Mouse (Mus musculus) splenic B cell, adult 2 months (primary cell): Measurements from ENCODE around the gene Gan.

ENCODE experiments used
- DNase-seq: peaks from one replicate; pipeline ENCODE4 v3.0.0-alpha.2; 2011; ENCODE audit warnings: low read depth, low spot score
- H3K27me3 ChIP-seq: 2 replicates; pipeline ENCODE4 v1.6.1; 2012; ENCODE audit warnings: mild to moderate bottlenecking, low read length, moderate library complexity, mixed read lengths; ENCODE audit not compliant: control insufficient read depth, poor library complexity, insufficient read depth, severe bottlenecking
- H3K36me3 ChIP-seq: 2 replicates; pipeline ENCODE4 v1.6.1; 2012; ENCODE audit warnings: mild to moderate bottlenecking, low read length, moderate library complexity, mixed read lengths; ENCODE audit not compliant: control insufficient read depth, poor library complexity, insufficient read depth, severe bottlenecking

Gene Gan

GRCm38 (mm10) chr8:117158135-117158761 is at the start of gene Gan:
Gene Gan (plus strand): TSS chr8:117158135.
- no peaks in the 10 kb centered on the region for H3K36me3 ChIP-seq
- DNase-seq, result peak; percentile 53

DNA sequence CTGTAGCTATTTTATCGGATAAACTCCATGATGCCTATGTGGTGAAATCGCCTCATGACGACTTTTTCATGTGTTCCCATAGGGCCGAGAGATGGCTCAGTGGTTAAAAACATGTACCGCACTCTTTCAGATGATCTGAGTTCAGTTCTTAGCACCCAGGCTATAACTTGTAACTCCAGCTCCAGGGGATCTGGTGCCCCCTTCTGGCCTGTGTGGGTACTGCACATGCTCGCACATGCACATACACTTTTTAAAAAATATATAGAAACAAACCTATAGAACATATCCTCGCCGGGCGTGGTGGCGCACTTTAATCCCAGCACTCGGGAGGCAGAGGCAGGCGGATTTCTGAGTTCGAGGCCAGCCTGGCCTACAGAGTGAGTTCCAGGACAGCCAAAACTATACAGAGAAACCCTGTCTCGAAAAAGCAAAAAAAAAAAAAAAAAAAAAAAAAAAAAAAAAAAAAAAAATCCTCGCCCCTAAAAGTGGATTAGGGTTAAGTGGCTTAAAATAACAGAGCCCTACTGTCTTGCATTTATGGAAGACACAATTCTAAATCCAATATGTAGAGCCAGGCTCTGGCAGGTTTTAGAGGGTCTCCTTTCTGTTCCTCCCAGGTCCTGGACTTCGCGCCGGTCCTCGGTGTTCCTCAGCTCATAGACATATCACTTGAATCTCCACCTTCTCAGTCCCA is 48.8 kb upstream of the Gan start:
- Histone ChIP-seq H3K36me3 (no peaks in the 10 kb centered on the region), H3K27me3 (no peaks in the 10 kb centered on the region)
- DNase-seq, result peak; percentile 52

More at GRCm38 (mm10) chr8:117158135-117158761, at the start of gene Gan:
- H3K27me3 ChIP-seq, result no peaks in the 10 kb centered on the region

- no peaks in the 10 kb centered on the region for H3K27me3 ChIP-seq
- no peaks in the 10 kb centered on the region for H3K36me3 ChIP-seq
- peak; percentile 68 for DNase-seq
Measured at GRCm38 (mm10) chr8:117109801-117110390, 48.0 kb upstream of the Gan start.

GRCm38 (mm10) chr8:117111641-117112040 is 46.3 kb upstream of the Gan start:
- Histone ChIP-seq H3K27me3 (no peaks in the 10 kb centered on the region), H3K36me3 (no peaks in the 10 kb centered on the region)
- DNase-seq, result no peak

DNA sequence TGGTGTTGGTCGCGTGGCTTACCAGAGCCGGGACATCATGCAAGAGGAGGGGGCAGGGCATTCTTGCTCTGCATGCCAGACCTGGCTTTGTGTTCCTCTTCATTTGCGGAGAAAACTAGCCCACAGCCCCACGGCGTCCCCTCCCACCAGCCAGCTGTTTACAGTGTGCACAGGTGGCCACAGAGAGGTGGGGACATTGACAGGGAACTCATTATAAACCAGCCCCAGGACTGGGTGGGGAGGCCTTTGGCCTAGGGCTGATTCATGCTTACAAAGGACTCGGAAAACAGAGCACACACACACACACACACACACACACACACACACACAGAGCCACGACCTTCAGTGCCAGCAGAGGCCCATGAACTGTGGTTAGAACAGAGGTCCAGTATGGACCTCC is 45.7 kb upstream of the Gan start:
- DNase-seq, result no peak
- Histone ChIP-seq H3K36me3 (no peaks in the 10 kb centered on the region), H3K27me3 (no peaks in the 10 kb centered on the region)

- no peak for DNase-seq
- no peaks in the 10 kb centered on the region for H3K27me3 ChIP-seq
Measured at GRCm38 (mm10) chr8:117115094-117115493, 42.8 kb upstream of the Gan start.

DNA sequence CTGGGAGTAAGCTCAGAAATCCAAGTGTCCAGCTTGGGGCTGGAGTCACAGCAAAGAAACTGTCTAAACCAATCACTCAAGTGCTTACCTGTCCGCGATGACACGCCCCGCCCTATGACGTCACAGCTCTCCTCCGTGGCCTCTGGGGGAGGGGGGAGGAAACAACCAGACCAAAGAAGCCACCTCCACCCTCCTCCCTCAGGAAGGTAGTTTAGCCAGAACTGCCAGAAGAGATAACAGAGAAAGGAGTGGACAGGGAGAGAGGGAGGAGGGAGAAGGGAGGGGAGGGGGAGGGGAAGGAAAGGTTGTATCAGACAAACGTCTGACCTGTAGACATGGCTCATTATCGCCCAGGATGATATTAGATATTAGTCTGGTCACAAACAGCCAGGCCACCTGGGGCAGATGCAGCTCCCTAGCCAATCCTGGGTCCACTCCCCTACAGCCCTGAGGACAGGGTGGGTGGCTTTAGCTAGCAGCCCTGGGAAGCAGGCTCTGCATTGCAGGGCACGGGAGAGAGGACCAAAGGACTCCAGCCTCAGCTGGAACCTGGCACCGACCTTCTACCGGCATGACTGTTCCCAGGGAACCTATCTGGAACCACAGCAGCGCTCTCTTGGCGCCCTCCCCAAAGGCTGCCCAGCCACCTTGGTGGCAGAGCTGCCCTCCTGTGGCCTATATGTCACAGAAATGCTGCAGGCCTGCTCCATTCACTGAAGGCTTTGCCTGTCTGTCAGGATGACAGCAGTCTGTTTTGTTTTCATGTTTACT is 42.1 kb upstream of the Gan start:
- Histone ChIP-seq H3K27me3 (no peaks in the 10 kb centered on the region), H3K36me3 (no peaks in the 10 kb centered on the region)
- DNase-seq, result peak; percentile 57

More at GRCm38 (mm10) chr8:117115094-117115493, 42.8 kb upstream of the Gan start:
- H3K36me3 ChIP-seq, result no peaks in the 10 kb centered on the region

- no peaks in the 10 kb centered on the region for H3K27me3 ChIP-seq
- H3K36me3 ChIP-seq, result no peaks in the 10 kb centered on the region
- DNase-seq, result no peak
Measured at GRCm38 (mm10) chr8:117116534-117116933, 41.4 kb upstream of the Gan start.

DNA sequence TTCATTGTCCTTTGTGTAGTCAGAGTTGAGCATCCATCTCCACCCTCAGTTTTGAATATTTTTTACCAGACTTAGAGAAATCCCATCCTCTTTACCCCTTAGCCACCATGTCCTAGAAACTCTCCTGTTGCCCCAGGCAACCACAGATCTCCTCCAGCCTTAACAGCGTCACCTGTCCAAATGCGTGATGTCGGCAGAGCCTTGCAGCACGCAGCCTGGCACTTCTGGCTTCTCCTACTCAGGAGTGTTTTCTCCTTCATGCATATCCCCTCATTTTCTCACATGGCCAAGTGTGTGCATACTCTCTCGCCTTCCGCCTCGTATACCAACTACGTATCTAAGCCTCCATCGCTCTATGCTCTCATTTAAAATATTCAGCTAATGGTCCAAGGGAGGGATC is 39.5 kb upstream of the Gan start:
- Histone ChIP-seq H3K27me3 (no peaks in the 10 kb centered on the region), H3K36me3 (no peaks in the 10 kb centered on the region)
- no peak for DNase-seq

DNA sequence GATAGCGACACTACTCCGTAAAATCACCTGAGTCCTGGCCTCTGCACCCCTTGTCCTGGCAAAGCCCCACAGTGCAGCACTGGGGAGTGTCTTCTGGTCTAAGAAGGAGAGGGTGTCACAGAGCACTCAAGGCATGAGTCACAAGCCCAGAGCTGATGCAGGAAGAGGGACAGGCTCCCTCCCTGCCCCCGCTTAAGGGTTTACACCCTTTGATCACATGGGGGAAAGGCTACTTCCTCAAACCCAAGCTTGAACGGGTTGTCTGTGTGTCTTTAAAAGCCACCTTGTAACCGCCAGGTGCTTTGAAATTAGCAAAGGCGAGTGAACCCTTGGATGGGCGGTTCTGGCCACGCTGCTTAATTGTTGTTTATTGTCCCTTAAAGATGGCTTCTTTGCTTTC is 36.7 kb upstream of the Gan start:
- Histone ChIP-seq H3K27me3 (no peaks in the 10 kb centered on the region), H3K36me3 (no peaks in the 10 kb centered on the region)
- peak; percentile 83 for DNase-seq

GRCm38 (mm10) chr8:117123850-117124633 is 33.9 kb upstream of the Gan start:
- H3K27me3 ChIP-seq, result no peaks in the 10 kb centered on the region
- no peak for DNase-seq
- no peaks in the 10 kb centered on the region for H3K36me3 ChIP-seq

DNA sequence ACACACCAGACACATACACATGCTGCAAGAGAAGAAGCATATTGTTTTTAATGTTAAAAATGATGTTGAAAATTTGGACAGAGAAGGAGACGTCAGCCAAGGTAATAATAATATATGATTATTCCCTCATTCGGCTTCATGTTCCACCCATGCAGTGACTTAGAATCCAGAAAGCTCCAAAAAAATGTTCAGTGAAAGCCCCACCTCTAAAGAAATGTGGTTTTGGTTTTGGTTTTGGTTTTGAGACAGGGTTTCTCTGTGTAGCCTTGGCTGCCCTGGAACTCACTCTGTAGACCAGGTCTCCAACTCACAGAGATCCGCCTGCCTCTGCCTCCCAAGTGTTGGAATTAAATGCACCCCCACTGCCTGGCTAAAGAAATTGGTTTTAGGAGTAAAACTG is 32.1 kb upstream of the Gan start:
- no peaks in the 10 kb centered on the region for H3K36me3 ChIP-seq
- H3K27me3 ChIP-seq, result no peaks in the 10 kb centered on the region
- DNase-seq, result no peak

DNA sequence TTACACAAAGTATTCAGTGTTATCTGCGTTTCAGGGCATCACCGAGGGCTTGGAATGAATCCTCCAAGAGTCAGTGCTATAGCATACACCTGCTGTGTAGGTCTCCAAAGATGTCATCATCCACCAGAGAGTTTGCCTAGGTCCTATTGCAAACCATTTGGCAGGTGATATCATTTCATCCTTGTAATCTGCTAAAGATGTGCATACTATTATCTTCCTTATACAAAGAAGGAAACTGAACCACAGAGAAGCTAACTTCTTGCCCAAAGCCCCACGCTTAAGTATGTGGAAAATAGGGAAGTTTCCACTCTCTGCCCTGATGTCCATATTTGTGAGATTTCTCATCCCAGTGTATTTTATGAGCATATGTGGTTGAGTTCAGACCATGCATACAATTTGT is 31.5 kb upstream of the Gan start:
- no peaks in the 10 kb centered on the region for H3K27me3 ChIP-seq
- no peaks in the 10 kb centered on the region for H3K36me3 ChIP-seq
- DNase-seq, result no peak

DNA sequence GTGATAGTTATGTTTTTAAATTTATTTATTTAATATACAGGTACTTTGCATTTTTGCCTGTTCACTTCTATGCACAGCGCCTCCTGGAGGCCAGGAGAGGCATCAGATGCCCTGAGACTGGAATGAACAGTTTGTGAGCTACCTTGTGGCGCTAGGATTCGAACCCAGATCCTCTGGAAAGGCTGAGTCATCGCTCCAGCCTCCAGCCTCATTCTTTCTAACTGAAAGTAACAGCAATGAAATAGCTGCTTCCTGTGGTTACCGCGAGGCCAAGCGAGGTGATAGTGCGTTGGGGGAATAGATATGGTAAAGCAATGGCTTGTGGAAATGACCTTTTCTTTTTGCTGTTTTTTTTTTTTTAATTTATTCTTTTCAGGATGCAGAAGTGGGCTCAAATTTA is 30.9 kb upstream of the Gan start:
- no peaks in the 10 kb centered on the region for H3K27me3 ChIP-seq
- peak; percentile 32 for DNase-seq

More for the DNA sequence above, 30.9 kb upstream of the Gan start:
- H3K36me3 ChIP-seq, result no peaks in the 10 kb centered on the region
